Mouse (Mus musculus) mature B cell (primary cell): ENCODE measurements around the gene Myadml2.

Experiments
- in situ Hi-C: fragments of 300-500 bp; cut with MboI; formaldehyde crosslinking; loops from 2 replicates; pipeline ENCODE4 v1.14.3; 2019

Myadml2 gene

GRCm38 (mm10) chr11:120612763-120613162 is 35.2 kb downstream of the Myadml2 start:
- in situ Hi-C loops, result no loop called here

- in situ Hi-C loops, result no loop called here
These were observed 37.4 kb downstream of the Myadml2 start for GRCm38 (mm10) chr11:120610477-120611046.

GRCm38 (mm10) chr11:120609250-120609649 is 38.7 kb downstream of the Myadml2 start:
- in situ Hi-C loops, result no loop called here

GRCm38 (mm10) chr11:120608241-120609034 is 39.5 kb downstream of the Myadml2 start, which contains the start of gene Npb:
Gene Npb (plus strand): TSS chr11:120608477.
- in situ Hi-C loops, result no loop called here

- in situ Hi-C loops, result no loop called here
These were observed 41.2 kb downstream of the Myadml2 start for GRCm38 (mm10) chr11:120606764-120607163.

- in situ Hi-C loops, result no loop called here
These were observed 42.3 kb downstream of the Myadml2 start for GRCm38 (mm10) chr11:120605667-120606066.

- in situ Hi-C loops, result no loop called here
These were observed 44.4 kb downstream of the Myadml2 start for GRCm38 (mm10) chr11:120603545-120603944.

- in situ Hi-C loops, result no loop called here
These were observed 47.2 kb downstream of the Myadml2 start for GRCm38 (mm10) chr11:120600716-120601115.

GRCm38 (mm10) chr11:120598990-120599549 is 48.9 kb downstream of the Myadml2 start:
- in situ Hi-C loops, result no loop called here

GRCm38 (mm10) chr11:120598283-120598989 is 49.5 kb downstream of the Myadml2 start, which contains the start of the genes Alyref and Anapc11:
Gene Alyref (minus strand): TSS chr11:120598365.
Gene Anapc11 (plus strand): TSS chr11:120598421.
- in situ Hi-C loops, result no loop called here

- in situ Hi-C loops, result no loop called here
These were observed 50.4 kb downstream of the Myadml2 start for GRCm38 (mm10) chr11:120597240-120598235.
